Mouse (Mus musculus): ENCODE results near the gene Hoxa7. TPM values are rescaled to one million over a fixed set of nuclear protein-coding genes. Genes with fewer than 3 reads are reported as not detected.

Hoxa7 gene
- polyA plus RNA-seq, 1 experiment from 2014 or later: 8.1 TPM

- Histone ChIP-seq H3K4me3 (ENCODE audit: low read depth, low read length) (peak overlapping the region; percentile 64), H3K9me3 (ENCODE audit: control insufficient read depth, low read length) (no peaks in the 10 kb centered on the region), H3K27me3 (ENCODE audit: control insufficient read depth, insufficient read depth, low read length) (no peaks in the 10 kb centered on the region; the same call in 1 of the 2 replicates), H3K9ac (ENCODE audit: low read length) (peak overlapping the region; percentile 71), H3K4me2 (replicated peaks; ENCODE audit: low read depth) (peak overlapping the region; percentile 88), H3K36me3 (ENCODE audit: control insufficient read depth, insufficient read depth, low read length) (no peaks in the 10 kb centered on the region), H3K27ac (replicated peaks) (peak overlapping the region; percentile 88), H3K4me1 (replicated peaks; ENCODE audit: control insufficient read depth, insufficient read depth) (0 out of 2 replicates have a peak, but pooled peaks cover 3% of the 10 kb centered on the region)
- DNase-seq (ENCODE audit: low spot score) (peak; percentile 81), ATAC-seq (ENCODE audit: low FRiP score, low TSS enrichment) (peak; percentile 84)
- under 1% methylated on average over 38 of the region's 55 CpGs for WGBS
- TF ChIP-seq EP300 (optimal IDR thresholded peaks at IDR 0.05): no peak
- TF ChIP-seq CTCF (IDR thresholded peaks at IDR 0.05; ENCODE audit: low read depth): no peak
Measured at GRCm38 (mm10) chr6:52191860-52192550, 29.6 kb downstream of the Hoxa7 start.

- H3K9me3 ChIP-seq (ENCODE audit: control insufficient read depth, low read length): no peaks in the 10 kb centered on the region
- no peaks in the 10 kb centered on the region for H3K36me3 ChIP-seq (ENCODE audit: control insufficient read depth, insufficient read depth, low read length)
- peak within 1 kb of the TSS; percentile 88 for H3K4me2 ChIP-seq (replicated peaks; ENCODE audit: low read depth)
- DNase-seq (ENCODE audit: low spot score) (no peak), ATAC-seq (ENCODE audit: low FRiP score, low TSS enrichment) (no peak)
- H3K4me1 ChIP-seq (replicated peaks; ENCODE audit: control insufficient read depth, insufficient read depth): 0 out of 2 replicates have a peak, but pooled peaks cover 3% of the 10 kb centered on the region
- H3K27ac ChIP-seq (replicated peaks): peak within 1 kb of the TSS; percentile 97
- WGBS: 1% methylated on average over 60 of the region's 102 CpGs
- H3K4me3 ChIP-seq (ENCODE audit: low read depth, low read length): peak within 1 kb of the TSS; percentile 64
- peak within 1 kb of the TSS; percentile 90 for H3K9ac ChIP-seq (ENCODE audit: low read length)
- 0 out of 2 replicates have a peak, but pooled peaks have one; percentile 2 for TF ChIP-seq CTCF (IDR thresholded peaks at IDR 0.05; ENCODE audit: low read depth)
- no peak for TF ChIP-seq EP300 (optimal IDR thresholded peaks at IDR 0.05)
- peaks cover 2% of the 10 kb centered on the region; the same call in 1 of the 2 replicates for H3K27me3 ChIP-seq (ENCODE audit: control insufficient read depth, insufficient read depth, low read length)
Measured at GRCm38 (mm10) chr6:52190906-52191810, 30.5 kb downstream of the Hoxa7 start, which contains the start of gene Hoxa4. Gene Hoxa4, minus strand, starts transcription at chr6:52191753.

- Histone ChIP-seq H3K9me3 (ENCODE audit: control insufficient read depth, low read length) (no peaks in the 10 kb centered on the region), H3K4me1 (replicated peaks; ENCODE audit: control insufficient read depth, insufficient read depth) (0 out of 2 replicates have a peak, but pooled peaks cover 3% of the 10 kb centered on the region), H3K27ac (replicated peaks) (peak overlapping the region; percentile 97), H3K36me3 (ENCODE audit: control insufficient read depth, insufficient read depth, low read length) (no peaks in the 10 kb centered on the region), H3K4me3 (ENCODE audit: low read depth, low read length) (peak overlapping the region; percentile 64), H3K9ac (ENCODE audit: low read length) (peak overlapping the region; percentile 90), H3K27me3 (ENCODE audit: control insufficient read depth, insufficient read depth, low read length) (peaks cover 2% of the 10 kb centered on the region; the same call in 1 of the 2 replicates), H3K4me2 (replicated peaks; ENCODE audit: low read depth) (peak overlapping the region; percentile 74)
- DNase-seq (ENCODE audit: low spot score) (peak; percentile 35), ATAC-seq (ENCODE audit: low FRiP score, low TSS enrichment) (no peak)
- 10% methylated on average over 23 of the region's 23 CpGs for WGBS
- TF ChIP-seq EP300 (optimal IDR thresholded peaks at IDR 0.05): no peak
- TF ChIP-seq CTCF (IDR thresholded peaks at IDR 0.05; ENCODE audit: low read depth): peak; percentile 20; the same call in 1 of the 2 replicates
Measured at GRCm38 (mm10) chr6:52190410-52190809, 31.2 kb downstream of the Hoxa7 start.

GRCm38 (mm10) chr6:52189909-52190308 is 31.7 kb downstream of the Hoxa7 start:
- H3K9ac ChIP-seq (ENCODE audit: low read length): peak overlapping the region; percentile 90
- H3K4me2 ChIP-seq (replicated peaks; ENCODE audit: low read depth): peak overlapping the region; percentile 74
- H3K36me3 ChIP-seq (ENCODE audit: control insufficient read depth, insufficient read depth, low read length): no peaks in the 10 kb centered on the region
- DNase-seq (ENCODE audit: low spot score) (no peak), ATAC-seq (ENCODE audit: low FRiP score, low TSS enrichment) (no peak)
- no peaks in the 10 kb centered on the region for H3K9me3 ChIP-seq (ENCODE audit: control insufficient read depth, low read length)
- peak overlapping the region; percentile 64 for H3K4me3 ChIP-seq (ENCODE audit: low read depth, low read length)
- H3K27ac ChIP-seq (replicated peaks): peak overlapping the region; percentile 97
- H3K4me1 ChIP-seq (replicated peaks; ENCODE audit: control insufficient read depth, insufficient read depth): peaks cover 3% of the 10 kb centered on the region; the same call in 1 of the 2 replicates
- TF ChIP-seq EP300 (optimal IDR thresholded peaks at IDR 0.05) (no peak), CTCF (IDR thresholded peaks at IDR 0.05; ENCODE audit: low read depth) (no peak)
- peaks cover 2% of the 10 kb centered on the region; the same call in 1 of the 2 replicates for H3K27me3 ChIP-seq (ENCODE audit: control insufficient read depth, insufficient read depth, low read length)
- 22% methylated on average over 8 of the region's 8 CpGs for WGBS

GRCm38 (mm10) chr6:52189172-52189591 is 32.5 kb downstream of the Hoxa7 start:
- ATAC-seq (ENCODE audit: low FRiP score, low TSS enrichment) (peak; percentile 35; the same call in 1 of the 2 replicates), DNase-seq (ENCODE audit: low spot score) (peak; percentile 37)
- peaks cover 2% of the 10 kb centered on the region; the same call in 1 of the 2 replicates for H3K27me3 ChIP-seq (ENCODE audit: control insufficient read depth, insufficient read depth, low read length)
- WGBS: 31% methylated on average over 5 of the region's 5 CpGs
- H3K9me3 ChIP-seq (ENCODE audit: control insufficient read depth, low read length): no peaks in the 10 kb centered on the region
- H3K4me1 ChIP-seq (replicated peaks; ENCODE audit: control insufficient read depth, insufficient read depth): peaks cover 3% of the 10 kb centered on the region; the same call in 1 of the 2 replicates
- no peak overlapping the region for H3K4me3 ChIP-seq (ENCODE audit: low read depth, low read length)
- H3K27ac ChIP-seq (replicated peaks): peak overlapping the region; percentile 97
- peak overlapping the region; percentile 74 for H3K4me2 ChIP-seq (replicated peaks; ENCODE audit: low read depth)
- no peak for TF ChIP-seq EP300 (optimal IDR thresholded peaks at IDR 0.05)
- no peak for TF ChIP-seq CTCF (IDR thresholded peaks at IDR 0.05; ENCODE audit: low read depth)
- no peaks in the 10 kb centered on the region for H3K36me3 ChIP-seq (ENCODE audit: control insufficient read depth, insufficient read depth, low read length)
- H3K9ac ChIP-seq (ENCODE audit: low read length): no peak overlapping the region
